Mouse (Mus musculus) cerebellum, adult 9-10 months (tissue): ENCODE results near the gene Paox.

Experiments used
- DNase-seq: peaks from one replicate; pipeline ENCODE4 v3.0.0; 2022

Gene Paox

GRCm38 (mm10) chr7:140179176-140179575, 63.6 kb downstream of the Paox start:
- no peak for DNase-seq

GRCm38 (mm10) chr7:140180692-140181091, 65.1 kb downstream of the Paox start:
- DNase-seq = no peak

GRCm38 (mm10) chr7:140184206-140184605, 68.6 kb downstream of the Paox start:
- no peak for DNase-seq
